Mouse (Mus musculus) small intestine, adult 2 months (tissue): ENCODE measurements around the gene Tinagl1.

Source experiments
- CTCF ChIP-seq: fragments of 200-500 bp; IDR thresholded peaks from 2 replicates; pipeline ENCODE4 v1.5.1; 2012; ENCODE audit warnings: low read depth, mild to moderate bottlenecking, control low read depth, inconsistent platforms, low read length, moderate library complexity, mixed read lengths; ENCODE audit not compliant: insufficient replicate concordance, insufficient read length; ENCODE audit errors: extremely low read depth
- POLR2A ChIP-seq: fragments of 200-500 bp; IDR thresholded peaks from 2 replicates; pipeline ENCODE4 v1.6.1; 2012; ENCODE audit warnings: low read depth, mild to moderate bottlenecking, control low read depth, inconsistent platforms, low read length, moderate library complexity

DNA sequence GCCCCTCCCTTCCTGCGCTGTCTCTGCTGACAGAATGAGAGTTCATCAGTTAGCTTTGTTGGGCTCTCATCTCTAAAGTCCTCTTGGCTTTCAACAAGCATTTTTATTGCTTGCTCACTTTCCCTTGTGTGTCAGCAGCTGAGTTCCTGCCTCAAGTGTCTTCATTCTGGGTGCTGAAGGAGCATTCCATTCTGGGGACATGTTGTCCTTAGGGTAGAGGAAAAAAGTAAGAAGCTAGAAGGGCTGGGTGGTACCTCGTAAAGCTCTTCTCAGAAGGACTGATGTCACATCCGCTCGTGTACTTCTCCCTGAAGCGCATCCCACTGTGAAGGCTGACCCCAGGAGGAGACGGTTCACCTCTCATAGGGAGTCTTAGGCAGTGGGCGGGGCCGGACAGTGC lies 53.4 kb downstream of the Tinagl1 start:
- TF ChIP-seq CTCF (no peak), POLR2A (no peak)
